Mouse (Mus musculus): Measurements from ENCODE around the gene Tmem208.

- no peak for TF ChIP-seq CTCF (IDR thresholded peaks at IDR 0.05; ENCODE audit: low read depth)
- no peak for TF ChIP-seq EP300 (optimal IDR thresholded peaks at IDR 0.05)
These were observed 30.1 kb upstream of the Tmem208 start, which contains the start of gene Exoc3l for GRCm38 (mm10) chr8:105295895-105296573.

Measured in stomach, postnatal 0 days (tissue).